In the genomic region with DNA sequence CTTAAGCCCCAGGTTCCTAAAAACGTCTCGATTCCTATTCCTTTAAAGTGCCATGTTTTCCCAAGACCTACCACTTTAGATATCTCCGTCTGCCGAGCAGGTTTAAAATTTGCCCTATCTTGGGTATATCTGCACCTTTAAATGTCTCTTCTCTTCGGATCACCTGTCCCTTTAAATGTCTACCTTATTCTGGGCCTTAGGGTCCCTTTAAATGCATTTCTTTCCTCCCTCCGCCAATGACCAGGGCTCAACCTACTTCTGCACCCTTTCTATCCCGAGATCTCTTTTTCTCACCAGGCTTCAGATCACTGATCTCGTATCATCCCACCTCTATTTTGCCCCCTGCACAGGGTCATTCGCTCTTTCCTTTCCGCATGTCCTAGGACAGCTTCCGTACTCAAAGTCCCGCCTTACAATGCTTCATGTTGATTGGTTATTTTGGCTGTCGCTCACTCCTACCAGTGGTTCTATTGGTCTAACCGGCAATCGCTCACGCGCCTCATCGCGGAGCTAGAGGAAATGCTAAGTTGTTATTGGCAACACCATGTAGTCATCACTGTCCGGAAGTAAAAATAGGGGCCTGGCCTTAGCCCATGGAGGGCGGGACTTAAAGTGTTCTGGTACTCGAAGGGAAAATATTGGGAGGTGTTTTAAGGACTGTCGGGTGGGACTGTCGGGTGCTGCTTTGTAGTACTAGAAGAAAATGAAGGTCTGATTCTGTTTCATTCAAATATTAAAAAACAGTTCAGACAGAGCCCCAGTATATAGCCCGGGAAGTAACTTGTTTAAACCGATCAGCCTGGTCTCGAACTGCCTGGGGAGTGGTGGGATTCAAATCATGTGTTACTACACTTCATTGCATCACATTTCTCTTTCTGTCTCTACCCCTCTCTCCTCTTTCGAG, we compare ENCODE assay signal across 7 mouse cellular contexts. TPM values are rescaled to one million over a fixed set of nuclear protein-coding genes. Genes with fewer than 3 reads are reported as not detected.
DNase-seq lines count a peak whose midpoint lies in the region; ATAC-seq lines count a peak whose summit lies in the region.

A gene (minus strand): TSS at position 381 of the 904 bp plus-strand sequence.

- peak within 1 kb of the TSS; percentile 59 for H3K4me2 ChIP-seq in embryonic facial prominence, embryonic 11.5 days (ENCODE audit: low read depth, low read length)
- H3K4me2 ChIP-seq in midbrain, embryonic 13.5 days (replicated peaks) = peak within 1 kb of the TSS; percentile 69

- no peaks in the 10 kb centered on the region for H3K27me3 ChIP-seq in embryonic facial prominence, embryonic 11.5 days (ENCODE audit: control insufficient read depth, insufficient read depth, low read length)
- no peaks in the 10 kb centered on the region for H3K27me3 ChIP-seq in limb, embryonic 10.5 days (ENCODE audit: low read depth, poor library complexity, severe bottlenecking)
- H3K27me3 ChIP-seq in midbrain, embryonic 13.5 days = no peaks in the 10 kb centered on the region

- no peaks in the 10 kb centered on the region for H3K9me3 ChIP-seq in embryonic facial prominence, embryonic 11.5 days (replicated peaks; ENCODE audit: control insufficient read depth, low read length)
- no peaks in the 10 kb centered on the region for H3K9me3 ChIP-seq in limb, embryonic 10.5 days (replicated peaks)
- no peaks in the 10 kb centered on the region for H3K9me3 ChIP-seq in midbrain, embryonic 13.5 days

- peak; percentile 96 for DNase-seq in adrenal gland, postnatal 14 days
- DNase-seq in embryonic facial prominence, embryonic 11.5 days (ENCODE audit: low spot score) = peak; percentile 99
- DNase-seq in kidney, adult 11 months = peak; percentile 99
- DNase-seq in limb, embryonic 10.5 days (ENCODE audit: low spot score) = peak; percentile 94
- peak; percentile 98 for DNase-seq in spleen, adult 12 weeks (ENCODE audit: low spot score)

- peaks cover 17% of the 10 kb centered on the region for H3K36me3 ChIP-seq in embryonic facial prominence, embryonic 11.5 days (replicated peaks; ENCODE audit: control insufficient read depth, insufficient read depth, low read depth, low read length)
- peaks cover 57% of the 10 kb centered on the region for H3K36me3 ChIP-seq in limb, embryonic 10.5 days
- H3K36me3 ChIP-seq in midbrain, embryonic 13.5 days = peaks cover 43% of the 10 kb centered on the region

- peak; percentile 98 for ATAC-seq in embryonic facial prominence, embryonic 11.5 days (replicated peaks; ENCODE audit: insufficient number of reproducible peaks, low FRiP score, low TSS enrichment, low read depth)
- ATAC-seq in granulocyte monocyte progenitor cell, adult 5-6 weeks (replicated peaks; ENCODE audit: poor library complexity, severe bottlenecking) = peak; percentile 99
- peak; percentile 100 for ATAC-seq in midbrain, embryonic 13.5 days

- no peak within 1 kb of the TSS for H3K27ac ChIP-seq in embryonic facial prominence, embryonic 11.5 days (replicated peaks; ENCODE audit: low read depth, low read length)
- peak within 1 kb of the TSS; percentile 67 for H3K27ac ChIP-seq in limb, embryonic 10.5 days
- peak within 1 kb of the TSS; percentile 67 for H3K27ac ChIP-seq in midbrain, embryonic 13.5 days

- peaks cover 4% of the 10 kb centered on the region; the same call in 1 of the 2 replicates for H3K4me1 ChIP-seq in embryonic facial prominence, embryonic 11.5 days (ENCODE audit: control insufficient read depth, insufficient read depth, low read length)
- H3K4me1 ChIP-seq in limb, embryonic 10.5 days = peaks cover 15% of the 10 kb centered on the region
- peaks cover 20% of the 10 kb centered on the region for H3K4me1 ChIP-seq in midbrain, embryonic 13.5 days (replicated peaks)

- H3K4me3 ChIP-seq in embryonic facial prominence, embryonic 11.5 days (ENCODE audit: low read depth, low read length) = peak within 1 kb of the TSS; percentile 47
- peak within 1 kb of the TSS; percentile 60 for H3K4me3 ChIP-seq in limb, embryonic 10.5 days
- H3K4me3 ChIP-seq in midbrain, embryonic 13.5 days (replicated peaks) = peak within 1 kb of the TSS; percentile 52

- WGBS in embryonic facial prominence, embryonic 11.5 days = 7% methylated on average over 28 of the region's 28 CpGs
- 8% methylated on average over 28 of the region's 28 CpGs for WGBS in limb, embryonic 10.5 days
- 7% methylated on average over 28 of the region's 28 CpGs for whole genome bisulfite sequencing in midbrain, embryonic 13.5 days

- H3K9ac ChIP-seq in embryonic facial prominence, embryonic 11.5 days (replicated peaks; ENCODE audit: low read length) = peak within 1 kb of the TSS; percentile 52
- H3K9ac ChIP-seq in midbrain, embryonic 13.5 days (replicated peaks) = peak within 1 kb of the TSS; percentile 60

RNA-seq across cellular contexts. Expression of the gene that starts here (rescaled TPM):
- 42.2 and 43.8 TPM in 2 replicates for total RNA-seq in adrenal gland, postnatal 14 days (2021)
- 23.8 and 24.4 TPM in 2 replicates for polyA plus RNA-seq in embryonic facial prominence, embryonic 11.5 days (2014; fragmentation: Nextera tagmentation; extraction: Ambion mirVana)
- 27.5 and 41.7 TPM in 2 replicates for total RNA-seq in granulocyte monocyte progenitor cell, adult 5-6 weeks (2014; fragmentation: Nextera tagmentation)
- 15.3 and 16.2 TPM in 2 replicates for total RNA-seq in granulocyte monocyte progenitor cell, adult 5-6 weeks (2017)
- 22.2 and 26.1 TPM in 2 replicates for polyA plus RNA-seq in limb, embryonic 10.5 days (2016; fragmentation: Nextera tagmentation; extraction: Ambion mirVana)
- 37.2 and 37.8 TPM in 2 replicates for polyA plus RNA-seq in midbrain, embryonic 13.5 days (2015; fragmentation: Nextera tagmentation; extraction: Ambion mirVana)
